Mouse (Mus musculus) midbrain, postnatal 0 days (tissue): Measurements from ENCODE around the gene Gm17019. TPM values are rescaled to one million over a fixed set of nuclear protein-coding genes. Genes with fewer than 3 reads are reported as not detected.
A peak's percentile ranks its signal among the peaks of the same experiment; 100 is the strongest.
"Not testable (repeated sequence)": the region's sequence is repeated elsewhere in the genome, so short reads cannot be mapped to it uniquely, and the experiment has no call there.

Experiments used
- ATAC-seq: fragments of 200-750 bp; cut with Nextera tagmentation; 2 replicates; pipeline ENCODE4 v1.8.0; 2017; ENCODE audit warnings: moderate number of reproducible peaks, mild to moderate bottlenecking, moderate TSS enrichment, moderate library complexity; ENCODE audit not compliant: low FRiP score
- DNase-seq: peaks from one replicate; pipeline ENCODE4 v3.0.0-alpha.2; 2015; ENCODE audit warnings: low spot score
- H3K27ac ChIP-seq: fragments of 300-500 bp; sonication (generic); 2 replicates; pipeline ENCODE4 v1.5.1; 2014; ENCODE audit warnings: low read depth, mild to moderate bottlenecking, low read length, mixed read lengths
- H3K27me3 ChIP-seq: fragments of 300-500 bp; sonication (generic); 2 replicates; pipeline ENCODE4 v1.6.1; 2014; ENCODE audit warnings: low read length, control low read depth, mixed read lengths; ENCODE audit not compliant: insufficient read depth
- H3K36me3 ChIP-seq: fragments of 300-500 bp; sonication (generic); 2 replicates; pipeline ENCODE4 v1.6.1; 2014; ENCODE audit warnings: low read length, control low read depth, mixed read lengths; ENCODE audit not compliant: insufficient read depth
- H3K4me1 ChIP-seq: fragments of 300-500 bp; sonication (generic); 2 replicates; pipeline ENCODE4 v1.6.1; 2014; ENCODE audit warnings: mild to moderate bottlenecking, control low read depth, antibody characterized with exemption, low read length, mixed read lengths; ENCODE audit not compliant: insufficient read depth
- H3K4me2 ChIP-seq: fragments of 300-500 bp; sonication (generic); 2 replicates; pipeline ENCODE4 v1.6.1; 2014; ENCODE audit warnings: low read depth, mild to moderate bottlenecking, low read length, mixed read lengths; ENCODE audit not compliant: poor library complexity, severe bottlenecking
- H3K4me3 ChIP-seq: fragments of 300-500 bp; sonication (generic); 2 replicates; pipeline ENCODE4 v1.5.1; 2014; ENCODE audit warnings: low read depth, mild to moderate bottlenecking, low read length, moderate library complexity
- H3K9ac ChIP-seq: fragments of 300-500 bp; sonication (generic); replicated peaks from 2 replicates; pipeline ENCODE4 v1.6.1; 2014; ENCODE audit warnings: mild to moderate bottlenecking, low read length, moderate library complexity, mixed read lengths; ENCODE audit not compliant: poor library complexity, severe bottlenecking
- H3K9me3 ChIP-seq: fragments of 300-500 bp; sonication (generic); 2 replicates; pipeline ENCODE4 v1.6.1; 2016; ENCODE audit warnings: low read length, control low read depth
- WGBS: fragments of 180-500 bp; shearing (Covaris S2); extraction: QIAGEN DNeasy Blood & Tissue Kit; methylation state at CpG from one replicate; pipeline ENCODE4 v1.1.7; 2014; 5-methylcytosine and 5-hydroxymethylcytosine counted together
- polyA plus RNA-seq: library from polyadenylated mRNA; unstranded; fragments of >200 nt; fragmentation: Nextera tagmentation; extraction: Ambion mirVana; gene quantifications from 2 replicates; pipeline ENCODE4 v1.2.1, GENCODE M21; 2015
- total RNA-seq: library from RNA; depleted of rRNA; stranded (reverse); fragments of >200 nt; gene quantifications from 2 replicates; pipeline ENCODE4 v1.2.3, GENCODE M21; 2014; rRNA removed

Gm17019 gene
- total RNA-seq: not detected in 2 replicates
- polyA plus RNA-seq: not detected in 2 replicates

- H3K27me3 ChIP-seq, ATAC-seq, DNase-seq, H3K27ac ChIP-seq, H3K4me2 ChIP-seq, H3K36me3 ChIP-seq, H3K9ac ChIP-seq, H3K4me1 ChIP-seq, H3K9me3 ChIP-seq, H3K4me3 ChIP-seq: not testable (repeated sequence)
- WGBS: 31% methylated on average over 1 of the region's 1 CpGs
These were observed at the start of gene Gm17019 for GRCm38 (mm10) chr5:15032898-15033297. Gm17019 (minus strand) TSS chr5:15032998.

GRCm38 (mm10) chr5:15062385-15062715 lies 29.6 kb upstream of the Gm17019 start:
- not testable (repeated sequence) for DNase-seq, ATAC-seq, H3K9ac ChIP-seq, H3K4me3 ChIP-seq, H3K4me1 ChIP-seq, H3K27me3 ChIP-seq, H3K27ac ChIP-seq, H3K4me2 ChIP-seq, H3K36me3 ChIP-seq
- 83% methylated on average over 1 of the region's 1 CpGs for WGBS
- peaks cover 18% of the 10 kb centered on the region for H3K9me3 ChIP-seq

GRCm38 (mm10) chr5:15061638-15062384 lies 29.0 kb upstream of the Gm17019 start:
- not testable (repeated sequence) for H3K4me3 ChIP-seq, H3K9ac ChIP-seq, H3K4me1 ChIP-seq, H3K27ac ChIP-seq, H3K27me3 ChIP-seq, DNase-seq, H3K36me3 ChIP-seq, H3K4me2 ChIP-seq
- peaks cover 20% of the 10 kb centered on the region for H3K9me3 ChIP-seq
- peak; percentile 90 for ATAC-seq
- WGBS: 81% methylated on average over 4 of the region's 4 CpGs

GRCm38 (mm10) chr5:15054151-15055025 lies 21.6 kb upstream of the Gm17019 start:
- H3K27me3 ChIP-seq, H3K4me1 ChIP-seq, H3K36me3 ChIP-seq, H3K4me3 ChIP-seq, DNase-seq, H3K27ac ChIP-seq, H3K9ac ChIP-seq, H3K4me2 ChIP-seq: not testable (repeated sequence)
- WGBS: 74% methylated on average over 10 of the region's 10 CpGs
- peak; percentile 56; the same call in 1 of the 2 replicates for ATAC-seq
- H3K9me3 ChIP-seq: peaks cover 23% of the 10 kb centered on the region

GRCm38 (mm10) chr5:15053606-15053962 lies 20.8 kb upstream of the Gm17019 start:
- H3K36me3 ChIP-seq, H3K4me1 ChIP-seq, H3K9ac ChIP-seq, H3K4me3 ChIP-seq, H3K4me2 ChIP-seq, H3K27ac ChIP-seq, DNase-seq, H3K27me3 ChIP-seq: not testable (repeated sequence)
- peak; percentile 62 for ATAC-seq
- WGBS: 79% methylated on average over 7 of the region's 8 CpGs
- peaks cover 23% of the 10 kb centered on the region for H3K9me3 ChIP-seq

- not testable (repeated sequence) for H3K27me3 ChIP-seq, H3K4me1 ChIP-seq, DNase-seq, H3K4me3 ChIP-seq, H3K9ac ChIP-seq, H3K36me3 ChIP-seq, H3K4me2 ChIP-seq, H3K27ac ChIP-seq
- WGBS: 80% methylated on average over 4 of the region's 4 CpGs
- peaks cover 23% of the 10 kb centered on the region for H3K9me3 ChIP-seq
- ATAC-seq: peak; percentile 38
These were observed 20.3 kb upstream of the Gm17019 start for GRCm38 (mm10) chr5:15052945-15053605.

GRCm38 (mm10) chr5:15050807-15051206 lies 18.0 kb upstream of the Gm17019 start:
- peaks cover 19% of the 10 kb centered on the region for H3K9me3 ChIP-seq
- H3K4me3 ChIP-seq, H3K27me3 ChIP-seq, H3K27ac ChIP-seq, H3K9ac ChIP-seq, H3K4me2 ChIP-seq, H3K4me1 ChIP-seq, H3K36me3 ChIP-seq, DNase-seq: not testable (repeated sequence)
- ATAC-seq: peak; percentile 74; the same call in 1 of the 2 replicates
- 82% methylated on average over 2 of the region's 2 CpGs for WGBS

GRCm38 (mm10) chr5:15044830-15045767 lies 12.3 kb upstream of the Gm17019 start:
- H3K27me3 ChIP-seq, DNase-seq, H3K4me2 ChIP-seq, H3K9ac ChIP-seq, H3K4me3 ChIP-seq, H3K27ac ChIP-seq, H3K9me3 ChIP-seq, H3K4me1 ChIP-seq, H3K36me3 ChIP-seq: not testable (repeated sequence)
- peak; percentile 66 for ATAC-seq
- WGBS: 93% methylated on average over 6 of the region's 9 CpGs
